Mouse (Mus musculus) forebrain, embryonic 12.5 days (tissue): ENCODE measurements around the gene Mgmt. TPM values are rescaled to one million over a fixed set of nuclear protein-coding genes. Genes with fewer than 3 reads are reported as not detected.

Experiments used
- ATAC-seq: fragments of 200-750 bp; cut with Nextera tagmentation; 2 replicates; pipeline ENCODE4 v1.8.0; 2017; ENCODE audit warnings: moderate TSS enrichment; ENCODE audit not compliant: low FRiP score
- H3K27ac ChIP-seq: fragments of 300-500 bp; sonication (generic); 2 replicates; pipeline ENCODE4 v1.5.1; 2016; ENCODE audit warnings: mild to moderate bottlenecking
- H3K27me3 ChIP-seq: fragments of 300-500 bp; sonication (generic); 2 replicates; pipeline ENCODE4 v1.6.1; 2016; ENCODE audit warnings: mild to moderate bottlenecking
- H3K36me3 ChIP-seq: fragments of 300-500 bp; sonication (generic); replicated peaks from 2 replicates; pipeline ENCODE4 v1.6.1; 2016; ENCODE audit warnings: mild to moderate bottlenecking
- H3K4me1 ChIP-seq: fragments of 300-500 bp; sonication (generic); 2 replicates; pipeline ENCODE4 v1.6.1; 2016
- H3K4me2 ChIP-seq: fragments of 300-500 bp; sonication (generic); 2 replicates; pipeline ENCODE4 v1.6.1; 2016; ENCODE audit warnings: mild to moderate bottlenecking, moderate library complexity
- H3K4me3 ChIP-seq: fragments of 300-500 bp; sonication (generic); replicated peaks from 2 replicates; pipeline ENCODE4 v1.5.1; 2016; ENCODE audit warnings: mild to moderate bottlenecking
- H3K9ac ChIP-seq: fragments of 300-500 bp; sonication (generic); 2 replicates; pipeline ENCODE4 v1.6.1; 2016; ENCODE audit warnings: mild to moderate bottlenecking
- H3K9me3 ChIP-seq: fragments of 300-500 bp; sonication (generic); 2 replicates; pipeline ENCODE4 v1.6.1; 2016
- WGBS: fragments of 180-500 bp; shearing (Covaris S2); methylation state at CpG from one replicate; pipeline ENCODE4 v1.1.7; 2016; 5-methylcytosine and 5-hydroxymethylcytosine counted together
- polyA plus RNA-seq: library from polyadenylated mRNA; unstranded; fragments of >200 nt; fragmentation: Nextera tagmentation; extraction: Ambion mirVana; gene quantifications from 2 replicates; pipeline ENCODE4 v1.2.1, GENCODE M21; 2016

Mgmt gene
- polyA plus RNA-seq, 1 experiment from 2014 or later, result 2.2 TPM

DNA sequence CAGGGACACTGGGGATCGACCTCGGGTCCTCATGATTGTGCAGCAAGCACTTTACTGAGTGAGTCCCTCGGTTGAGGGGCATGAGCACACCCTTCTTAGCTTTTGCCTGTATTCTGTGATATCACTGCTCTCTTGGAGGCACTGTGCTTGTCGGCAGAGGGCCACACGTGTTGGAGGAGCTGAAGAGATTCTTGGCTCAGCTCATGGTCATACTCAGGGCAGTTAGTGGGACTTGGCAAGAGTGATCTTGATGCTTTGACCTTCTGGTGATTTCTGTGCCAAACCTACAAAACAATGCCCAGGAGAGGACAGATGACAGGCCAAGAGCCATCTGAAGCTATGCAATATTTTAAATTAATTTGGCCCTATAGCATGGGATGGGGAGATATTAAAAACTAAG lies 174.4 kb downstream of the Mgmt start:
- H3K4me1 ChIP-seq, result no peaks in the 10 kb centered on the region
- H3K9me3 ChIP-seq, result no peaks in the 10 kb centered on the region
- no peak for ATAC-seq
- H3K27ac ChIP-seq, result no peak overlapping the region
- H3K36me3 ChIP-seq, result no peaks in the 10 kb centered on the region
- H3K27me3 ChIP-seq, result 0 out of 2 replicates have a peak, but pooled peaks cover 8% of the 10 kb centered on the region
- no peak overlapping the region for H3K9ac ChIP-seq
- 83% methylated on average over 5 of the region's 5 CpGs for WGBS
- no peak overlapping the region for H3K4me2 ChIP-seq
- no peak overlapping the region for H3K4me3 ChIP-seq

DNA sequence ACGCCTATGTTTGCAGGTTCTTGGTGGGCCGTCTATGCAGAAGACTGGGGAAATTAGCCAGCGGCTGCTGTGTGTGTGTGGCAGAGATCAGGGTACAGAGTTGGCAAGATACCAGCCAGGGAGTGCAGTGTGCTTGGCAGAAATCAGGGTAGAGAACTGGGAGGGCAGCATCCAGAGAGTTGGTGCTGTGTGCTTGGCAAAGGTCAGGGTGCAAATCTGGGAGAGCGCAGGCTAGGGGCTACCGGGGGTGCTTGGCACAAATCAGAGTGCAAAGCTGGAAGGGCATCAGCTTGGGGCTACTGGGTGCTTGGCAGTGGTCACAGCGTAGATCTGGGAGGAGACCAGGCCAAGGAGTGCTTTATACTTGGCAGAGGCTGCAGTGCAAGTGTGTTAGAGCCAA lies 175.4 kb downstream of the Mgmt start:
- Histone ChIP-seq H3K9ac (no peak overlapping the region), H3K27ac (no peak overlapping the region), H3K4me1 (no peaks in the 10 kb centered on the region), H3K9me3 (no peaks in the 10 kb centered on the region), H3K27me3 (0 out of 2 replicates have a peak, but pooled peaks cover 9% of the 10 kb centered on the region), H3K4me2 (no peak overlapping the region), H3K36me3 (no peaks in the 10 kb centered on the region), H3K4me3 (no peak overlapping the region)
- 88% methylated on average over 6 of the region's 6 CpGs for WGBS
- ATAC-seq, result no peak

DNA sequence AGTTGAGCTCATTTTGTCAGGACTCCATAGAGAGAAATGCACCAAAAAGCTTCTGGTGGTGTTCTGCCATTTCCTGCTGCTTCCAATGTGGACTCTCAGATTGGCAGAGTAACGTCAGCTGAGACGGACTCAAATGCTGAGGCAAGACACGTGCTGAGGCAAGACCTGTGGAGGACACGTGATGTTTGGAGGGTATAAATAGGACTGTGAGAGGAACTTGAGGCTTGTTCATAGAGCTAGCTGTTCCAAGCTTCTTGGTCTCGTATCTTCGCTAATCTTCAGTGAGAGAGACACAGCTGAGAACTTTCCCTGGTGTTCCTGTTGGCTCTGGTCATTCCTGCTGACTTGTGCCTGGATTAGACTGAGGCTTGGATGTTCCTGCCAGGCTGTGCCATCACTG lies 176.9 kb downstream of the Mgmt start:
- Histone ChIP-seq H3K9ac (no peak overlapping the region), H3K9me3 (no peaks in the 10 kb centered on the region), H3K27ac (no peak overlapping the region), H3K4me2 (no peak overlapping the region), H3K4me1 (no peaks in the 10 kb centered on the region), H3K27me3 (peaks cover 9% of the 10 kb centered on the region; the same call in 1 of the 2 replicates), H3K4me3 (no peak overlapping the region), H3K36me3 (no peaks in the 10 kb centered on the region)
- no peak for ATAC-seq
- WGBS, result 92% methylated on average over 6 of the region's 6 CpGs

DNA sequence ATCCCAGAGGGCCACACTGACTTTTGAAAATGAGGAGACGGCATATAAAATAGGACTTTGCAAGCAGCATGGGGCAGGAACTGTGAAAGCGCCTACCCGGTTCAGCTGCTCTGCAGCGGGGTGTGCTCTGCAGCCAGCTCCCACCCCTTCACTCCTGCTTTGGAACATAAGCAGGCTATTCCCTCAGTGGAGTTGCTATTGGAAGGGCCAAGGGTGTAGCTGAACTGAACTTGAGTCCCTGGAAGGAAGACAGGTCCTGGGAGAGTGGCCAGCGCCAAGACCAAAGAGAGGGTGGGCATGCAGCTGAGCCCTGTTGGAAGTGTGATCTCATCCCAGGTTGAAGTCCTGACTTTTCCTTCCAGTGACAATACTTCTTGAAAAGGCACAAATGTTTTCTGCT lies 179.5 kb downstream of the Mgmt start:
- Histone ChIP-seq H3K27me3 (peaks cover 9% of the 10 kb centered on the region; the same call in 1 of the 2 replicates), H3K4me3 (no peak overlapping the region), H3K9ac (no peak overlapping the region), H3K27ac (no peak overlapping the region), H3K4me2 (no peak overlapping the region), H3K36me3 (no peaks in the 10 kb centered on the region), H3K9me3 (no peaks in the 10 kb centered on the region), H3K4me1 (no peaks in the 10 kb centered on the region)
- no peak for ATAC-seq
- 82% methylated on average over 5 of the region's 5 CpGs for WGBS

DNA sequence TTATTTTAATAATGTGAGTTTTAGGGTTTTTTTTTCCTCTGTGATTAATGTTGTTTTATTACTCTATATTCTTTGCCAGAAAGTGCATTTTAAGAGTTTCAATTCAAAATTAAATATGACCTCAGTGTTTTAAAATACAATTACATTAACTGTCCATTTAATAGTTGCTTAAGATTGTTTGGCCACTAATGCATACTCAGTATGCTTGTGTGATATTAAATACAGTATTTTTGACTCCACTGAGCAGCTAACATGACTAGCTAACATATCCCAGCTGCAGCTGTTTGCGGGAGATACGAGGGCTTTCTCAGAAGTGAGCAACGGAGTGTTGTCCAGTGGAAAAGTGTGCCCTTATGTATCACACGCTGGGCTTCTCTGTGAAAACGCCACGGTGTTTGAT lies 179.9 kb downstream of the Mgmt start:
- Histone ChIP-seq H3K9me3 (no peaks in the 10 kb centered on the region), H3K4me2 (no peak overlapping the region), H3K27me3 (peaks cover 9% of the 10 kb centered on the region; the same call in 1 of the 2 replicates), H3K4me1 (no peaks in the 10 kb centered on the region), H3K27ac (no peak overlapping the region), H3K36me3 (no peaks in the 10 kb centered on the region), H3K9ac (no peak overlapping the region), H3K4me3 (no peak overlapping the region)
- ATAC-seq, result no peak
- WGBS, result 89% methylated on average over 6 of the region's 6 CpGs

DNA sequence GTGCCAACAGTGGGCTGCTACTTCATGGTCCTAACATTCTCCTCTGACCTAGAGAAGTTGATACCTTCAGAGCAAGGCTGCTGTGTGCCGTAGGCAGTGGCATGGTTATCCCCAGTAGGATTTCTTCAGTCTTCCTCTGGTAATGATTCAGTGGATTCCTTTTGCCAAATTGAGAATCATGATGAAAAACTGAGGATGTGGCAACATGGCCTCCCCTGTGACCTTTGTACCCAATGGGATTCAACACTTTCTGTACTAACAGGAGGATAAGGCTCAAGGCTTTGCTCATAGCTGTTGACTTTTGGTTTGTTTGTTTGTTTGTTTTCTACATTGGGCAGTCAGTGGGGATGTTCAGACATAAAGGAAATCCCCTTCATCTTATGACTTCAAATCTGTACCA lies 180.9 kb downstream of the Mgmt start:
- no peak for ATAC-seq

DNA sequence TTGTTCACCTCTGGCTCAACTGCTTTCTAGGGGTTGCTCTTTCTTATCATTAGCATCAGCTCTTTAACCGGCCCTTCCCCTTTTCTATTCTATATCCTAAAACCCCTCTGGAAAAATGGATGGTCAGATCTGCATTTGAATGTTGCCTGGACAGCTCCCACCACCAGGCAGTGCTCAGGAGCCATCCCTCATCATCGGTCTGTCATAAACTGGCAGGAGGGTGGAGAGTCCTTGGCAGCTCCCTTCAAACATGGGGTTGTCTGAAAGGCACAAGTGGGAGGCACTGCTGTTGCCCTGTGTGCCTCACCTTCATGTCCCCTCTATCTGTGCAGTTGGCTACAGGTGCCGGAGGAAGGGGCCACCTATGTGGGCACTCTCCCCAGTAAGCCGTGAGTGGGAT lies 185.8 kb downstream of the Mgmt start:
- Histone ChIP-seq H3K27ac (no peak overlapping the region), H3K4me2 (no peak overlapping the region), H3K9me3 (no peaks in the 10 kb centered on the region), H3K27me3 (peaks cover 16% of the 10 kb centered on the region), H3K4me1 (no peaks in the 10 kb centered on the region), H3K36me3 (no peaks in the 10 kb centered on the region), H3K9ac (no peak overlapping the region), H3K4me3 (no peak overlapping the region)
- ATAC-seq, result no peak
- WGBS, result 89% methylated on average over 4 of the region's 4 CpGs

More for the DNA sequence above, 180.9 kb downstream of the Mgmt start:
- H3K9me3 ChIP-seq, result no peaks in the 10 kb centered on the region
- no peak overlapping the region for H3K27ac ChIP-seq
- peaks cover 9% of the 10 kb centered on the region; the same call in 1 of the 2 replicates for H3K27me3 ChIP-seq
- no peak overlapping the region for H3K9ac ChIP-seq
- no peaks in the 10 kb centered on the region for H3K4me1 ChIP-seq
- no peak overlapping the region for H3K4me3 ChIP-seq
- no peaks in the 10 kb centered on the region for H3K36me3 ChIP-seq
- H3K4me2 ChIP-seq, result no peak overlapping the region
- 88% methylated on average over 1 of the region's 1 CpGs for WGBS

DNA sequence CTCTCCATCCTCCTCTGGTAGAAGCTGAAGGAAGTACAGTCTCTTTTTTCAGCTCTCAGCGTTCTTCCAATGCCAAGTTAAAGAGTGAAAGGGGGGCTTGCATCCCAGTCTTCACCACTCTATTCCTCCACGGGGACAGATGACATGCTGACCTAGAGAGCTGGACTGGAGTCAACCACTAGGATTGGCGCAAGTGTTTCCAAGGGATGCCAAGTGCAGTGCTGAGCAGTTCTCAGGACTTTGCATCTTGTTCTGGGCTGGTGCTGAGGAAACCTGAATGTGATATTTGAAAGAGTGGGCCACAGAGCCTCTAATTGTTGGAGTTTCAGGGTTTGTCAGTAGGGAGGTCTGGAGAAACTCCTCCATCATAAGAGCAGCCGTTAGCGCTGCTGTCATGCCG lies 187.8 kb downstream of the Mgmt start:
- no peak for ATAC-seq
- H3K9me3 ChIP-seq, result no peaks in the 10 kb centered on the region
- H3K4me3 ChIP-seq, result no peak overlapping the region
- peaks cover 23% of the 10 kb centered on the region for H3K27me3 ChIP-seq
- H3K4me2 ChIP-seq, result no peak overlapping the region
- WGBS, result 92% methylated on average over 6 of the region's 6 CpGs
- no peak overlapping the region for H3K9ac ChIP-seq
- H3K36me3 ChIP-seq, result no peaks in the 10 kb centered on the region
- peaks cover 12% of the 10 kb centered on the region for H3K4me1 ChIP-seq
- H3K27ac ChIP-seq, result no peak overlapping the region

DNA sequence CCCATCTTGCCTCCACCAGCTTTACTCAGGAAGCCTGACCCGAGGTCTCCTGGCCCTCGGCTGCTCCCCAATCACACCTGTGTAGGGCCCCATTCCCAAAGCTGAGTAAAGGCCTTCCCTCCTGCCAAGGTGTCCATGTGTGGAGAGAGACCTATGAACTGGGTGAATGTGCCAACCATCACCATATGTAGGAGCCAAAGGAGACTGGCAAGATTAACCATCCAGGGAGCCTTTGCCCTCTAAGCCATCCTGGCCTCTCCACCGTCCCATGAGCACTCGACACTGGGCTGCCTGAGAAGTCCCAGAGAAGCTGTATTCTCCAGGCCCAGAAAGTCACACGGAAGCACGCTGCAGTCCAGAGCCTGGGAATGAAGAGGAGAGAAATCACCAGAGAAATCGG lies 190.2 kb downstream of the Mgmt start:
- H3K4me2 ChIP-seq, result no peak overlapping the region
- no peaks in the 10 kb centered on the region for H3K9me3 ChIP-seq
- H3K9ac ChIP-seq, result no peak overlapping the region
- no peak for ATAC-seq
- H3K27ac ChIP-seq, result no peak overlapping the region
- peaks cover 40% of the 10 kb centered on the region for H3K27me3 ChIP-seq
- no peak overlapping the region for H3K4me3 ChIP-seq
- no peaks in the 10 kb centered on the region for H3K36me3 ChIP-seq
- 94% methylated on average over 7 of the region's 7 CpGs for WGBS
- H3K4me1 ChIP-seq, result peaks cover 12% of the 10 kb centered on the region

DNA sequence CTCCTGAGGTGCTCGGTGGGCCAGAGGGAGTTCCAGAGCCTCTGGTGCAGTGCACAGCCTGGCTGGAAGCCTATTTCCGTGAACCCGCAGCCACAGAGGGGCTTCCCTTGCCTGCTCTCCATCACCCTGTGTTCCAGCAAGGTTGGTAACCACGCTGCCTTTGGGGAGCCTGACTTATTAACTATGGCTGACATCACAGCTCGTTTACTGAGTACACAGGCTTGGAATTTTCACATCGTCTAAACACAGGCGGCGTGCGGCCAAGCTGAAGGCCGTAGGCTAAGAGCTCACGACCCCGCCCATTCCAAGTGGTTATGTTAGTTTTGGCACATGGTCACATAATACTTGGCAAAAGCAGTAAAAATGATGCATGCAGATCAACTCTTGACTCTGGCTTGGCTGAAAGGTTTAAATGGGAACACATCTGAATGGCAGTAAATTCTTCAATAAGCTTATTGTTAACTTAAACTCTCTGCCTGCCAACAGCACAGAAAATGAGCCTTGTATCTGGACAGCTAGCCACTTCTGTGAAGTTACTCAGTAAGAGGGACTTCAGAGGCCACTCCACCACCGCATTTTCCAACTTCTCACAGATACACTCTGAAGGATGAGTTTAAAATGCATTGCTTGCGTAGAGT lies 191.7 kb downstream of the Mgmt start:
- Histone ChIP-seq H3K4me1 (peaks cover 12% of the 10 kb centered on the region), H3K36me3 (no peaks in the 10 kb centered on the region), H3K9ac (no peak overlapping the region), H3K27me3 (peaks cover 40% of the 10 kb centered on the region), H3K27ac (no peak overlapping the region), H3K4me2 (no peak overlapping the region), H3K4me3 (no peak overlapping the region), H3K9me3 (no peaks in the 10 kb centered on the region)
- WGBS, result 45% methylated on average over 14 of the region's 14 CpGs
- ATAC-seq, result no peak

DNA sequence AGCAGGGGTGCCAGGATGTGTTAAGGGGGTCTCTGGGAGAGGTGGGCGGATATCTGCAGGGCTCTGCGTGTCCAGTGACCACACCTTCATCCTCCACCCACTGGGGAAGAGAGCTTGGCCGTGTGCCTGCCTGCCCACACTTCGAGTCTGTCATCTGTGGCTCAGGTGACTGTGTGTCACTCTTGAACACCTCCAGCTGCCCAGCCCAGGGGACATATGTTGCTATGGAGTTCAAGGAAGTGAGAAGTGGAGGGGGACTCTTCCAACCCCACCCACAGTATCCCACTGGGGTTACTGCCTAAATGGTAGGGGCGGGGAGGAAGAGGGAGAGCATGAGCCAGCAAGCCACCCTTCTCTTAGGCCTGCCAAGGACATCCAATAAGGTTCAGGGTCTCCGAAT lies 192.7 kb downstream of the Mgmt start:
- Histone ChIP-seq H3K36me3 (no peaks in the 10 kb centered on the region), H3K4me1 (peaks cover 16% of the 10 kb centered on the region), H3K9ac (no peak overlapping the region), H3K4me2 (no peak overlapping the region), H3K4me3 (no peak overlapping the region), H3K27ac (no peak overlapping the region), H3K27me3 (peaks cover 35% of the 10 kb centered on the region), H3K9me3 (no peaks in the 10 kb centered on the region)
- WGBS, result 78% methylated on average over 6 of the region's 6 CpGs
- ATAC-seq, result no peak

DNA sequence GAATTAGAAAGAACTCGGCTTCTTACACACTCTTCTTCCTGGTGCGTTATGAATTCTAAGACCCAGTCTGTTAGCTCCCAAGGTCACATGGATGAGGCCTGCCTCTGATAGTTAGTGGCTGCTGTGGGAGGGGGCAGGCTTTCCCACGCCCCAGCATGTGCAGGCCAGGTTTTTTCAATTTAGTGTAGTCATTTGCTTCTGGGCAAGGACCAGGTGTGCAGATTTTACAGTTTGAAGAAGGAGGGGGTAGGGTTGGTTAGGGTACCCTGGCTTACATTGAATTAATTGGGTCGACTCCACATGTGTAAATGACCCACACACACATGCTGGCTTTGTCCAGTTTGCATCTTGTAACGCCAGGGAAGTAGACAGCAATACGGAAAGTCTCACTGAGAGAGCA lies 193.7 kb downstream of the Mgmt start:
- 81% methylated on average over 6 of the region's 6 CpGs for WGBS
- Histone ChIP-seq H3K27ac (no peak overlapping the region), H3K27me3 (peaks cover 34% of the 10 kb centered on the region), H3K36me3 (no peaks in the 10 kb centered on the region), H3K4me3 (no peak overlapping the region), H3K4me2 (no peak overlapping the region), H3K9ac (no peak overlapping the region), H3K9me3 (no peaks in the 10 kb centered on the region), H3K4me1 (peaks cover 16% of the 10 kb centered on the region)
- ATAC-seq, result no peak

DNA sequence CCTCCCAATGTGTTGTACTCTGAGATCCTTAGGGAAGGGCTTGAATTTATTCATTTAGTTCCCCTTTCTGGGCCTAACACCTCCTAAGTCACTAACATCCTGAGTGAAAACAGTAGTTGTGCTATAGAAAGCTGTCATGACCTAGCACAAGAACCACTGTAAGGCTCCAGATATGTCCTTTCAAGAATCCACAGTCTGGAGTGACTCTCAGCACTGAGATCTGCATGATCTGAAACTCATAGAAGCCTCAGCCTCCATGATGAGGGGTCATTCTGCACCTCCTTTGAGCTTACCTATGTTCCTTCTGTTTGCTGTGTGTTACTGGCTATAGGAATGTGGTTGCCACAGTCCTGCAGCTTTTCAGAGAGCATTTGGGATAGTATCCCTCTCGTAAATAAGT lies 200.1 kb downstream of the Mgmt start:
- Histone ChIP-seq H3K4me2 (no peak overlapping the region), H3K27me3 (0 out of 2 replicates have a peak, but pooled peaks cover 2% of the 10 kb centered on the region), H3K9ac (no peak overlapping the region), H3K4me1 (peaks cover 5% of the 10 kb centered on the region; the same call in 1 of the 2 replicates), H3K36me3 (no peaks in the 10 kb centered on the region), H3K9me3 (no peaks in the 10 kb centered on the region), H3K4me3 (no peak overlapping the region), H3K27ac (no peak overlapping the region)
- no peak for ATAC-seq
- WGBS, result 89% methylated on average over 1 of the region's 1 CpGs
